Mouse (Mus musculus) stomach, embryonic 16.5 days (tissue): ENCODE measurements around the gene BC049352. TPM values are rescaled to one million over a fixed set of nuclear protein-coding genes. Genes with fewer than 3 reads are reported as not detected.

Experiments
- ATAC-seq: fragments of 200-750 bp; cut with Nextera tagmentation; 2 replicates; pipeline ENCODE4 v1.8.0; 2017; ENCODE audit warnings: moderate number of reproducible peaks, moderate TSS enrichment; ENCODE audit not compliant: insufficient read depth, low FRiP score
- H3K27ac ChIP-seq: fragments of 300-500 bp; sonication (generic); 2 replicates; pipeline ENCODE4 v1.5.1; 2014; ENCODE audit warnings: low read length
- H3K27me3 ChIP-seq: fragments of 300-500 bp; sonication (generic); 2 replicates; pipeline ENCODE4 v1.6.1; 2014; ENCODE audit warnings: low read length, control low read depth, mixed read lengths; ENCODE audit not compliant: control insufficient read depth, insufficient read depth
- H3K36me3 ChIP-seq: fragments of 300-500 bp; sonication (generic); 2 replicates; pipeline ENCODE4 v1.6.1; 2014; ENCODE audit warnings: low read length; ENCODE audit not compliant: control insufficient read depth, insufficient read depth
- H3K4me1 ChIP-seq: fragments of 300-500 bp; sonication (generic); 2 replicates; pipeline ENCODE4 v1.6.1; 2014; ENCODE audit warnings: low read length, control low read depth, mixed read lengths; ENCODE audit not compliant: control insufficient read depth, insufficient read depth
- H3K4me2 ChIP-seq: fragments of 300-500 bp; sonication (generic); 2 replicates; pipeline ENCODE4 v1.6.1; 2014; ENCODE audit warnings: low read depth, low read length, mixed read lengths
- H3K4me3 ChIP-seq: fragments of 300-500 bp; sonication (generic); replicated peaks from 2 replicates; pipeline ENCODE4 v1.5.1; 2014; ENCODE audit warnings: mild to moderate bottlenecking, low read length
- H3K9ac ChIP-seq: fragments of 300-500 bp; sonication (generic); 2 replicates; pipeline ENCODE4 v1.6.1; 2014; ENCODE audit warnings: low read length
- H3K9me3 ChIP-seq: fragments of 300-500 bp; sonication (generic); replicated peaks from 2 replicates; pipeline ENCODE4 v1.6.1; 2016; ENCODE audit warnings: low read length, control low read depth; ENCODE audit not compliant: control insufficient read depth
- WGBS: fragments of 180-500 bp; shearing (Covaris S2); extraction: QIAGEN DNeasy Blood & Tissue Kit; methylation state at CpG from one replicate; pipeline ENCODE4 v1.1.7; 2014; 5-methylcytosine and 5-hydroxymethylcytosine counted together
- polyA plus RNA-seq: library from polyadenylated mRNA; unstranded; fragments of >200 nt; fragmentation: Nextera tagmentation; extraction: Ambion mirVana; gene quantifications from 2 replicates; pipeline ENCODE4 v1.2.1, GENCODE M21; 2015

Gene BC049352
- polyA plus RNA-seq, 1 experiment from 2014 or later: not detected

- Histone ChIP-seq H3K27ac (peak within 1 kb of the TSS; percentile 85), H3K4me1 (0 out of 2 replicates have a peak, but pooled peaks cover 4% of the 10 kb centered on the region), H3K4me3 (peak within 1 kb of the TSS; percentile 38), H3K9me3 (no peaks in the 10 kb centered on the region), H3K4me2 (peak within 1 kb of the TSS; percentile 49), H3K27me3 (no peaks in the 10 kb centered on the region), H3K36me3 (no peaks in the 10 kb centered on the region), H3K9ac (peak within 1 kb of the TSS; percentile 40)
- ATAC-seq: peak; percentile 92
- 62% methylated on average over 8 of the region's 8 CpGs for WGBS
Measured at GRCm38 (mm10) chr9:45203797-45204410, 22.1 kb downstream of the BC049352 start, which contains the start of gene Tmprss4. Gene Tmprss4 (minus strand): TSS chr9:45204092.

GRCm38 (mm10) chr9:45205143-45205542, 23.3 kb downstream of the BC049352 start:
- Histone ChIP-seq H3K4me1 (0 out of 2 replicates have a peak, but pooled peaks cover 4% of the 10 kb centered on the region), H3K4me3 (no peak overlapping the region), H3K9ac (no peak overlapping the region), H3K36me3 (no peaks in the 10 kb centered on the region), H3K27me3 (no peaks in the 10 kb centered on the region), H3K9me3 (no peaks in the 10 kb centered on the region), H3K4me2 (no peak overlapping the region), H3K27ac (no peak overlapping the region)
- 79% methylated on average over 5 of the region's 5 CpGs for WGBS
- no peak for ATAC-seq

- no peaks in the 10 kb centered on the region for H3K36me3 ChIP-seq
- no peak for ATAC-seq
Measured at GRCm38 (mm10) chr9:45206121-45206520, 24.3 kb downstream of the BC049352 start.

GRCm38 (mm10) chr9:45207015-45207743, 25.4 kb downstream of the BC049352 start:
- H3K9me3 ChIP-seq: no peaks in the 10 kb centered on the region
- no peak for ATAC-seq
- no peak overlapping the region for H3K9ac ChIP-seq
- no peaks in the 10 kb centered on the region for H3K27me3 ChIP-seq
- no peak overlapping the region for H3K4me3 ChIP-seq
- WGBS: 62% methylated on average over 7 of the region's 7 CpGs
- 0 out of 2 replicates have a peak, but pooled peaks cover 4% of the 10 kb centered on the region for H3K4me1 ChIP-seq
- H3K36me3 ChIP-seq: no peaks in the 10 kb centered on the region
- no peak overlapping the region for H3K4me2 ChIP-seq
- H3K27ac ChIP-seq: no peak overlapping the region

More at GRCm38 (mm10) chr9:45206121-45206520, 24.3 kb downstream of the BC049352 start:
- Histone ChIP-seq H3K9ac (no peak overlapping the region), H3K27ac (no peak overlapping the region), H3K4me1 (0 out of 2 replicates have a peak, but pooled peaks cover 4% of the 10 kb centered on the region), H3K27me3 (no peaks in the 10 kb centered on the region), H3K9me3 (no peaks in the 10 kb centered on the region), H3K4me3 (no peak overlapping the region), H3K4me2 (no peak overlapping the region)
- 68% methylated on average over 4 of the region's 4 CpGs for WGBS

GRCm38 (mm10) chr9:45212001-45212400, 30.2 kb downstream of the BC049352 start:
- no peaks in the 10 kb centered on the region for H3K4me1 ChIP-seq
- 57% methylated on average over 6 of the region's 6 CpGs for WGBS
- no peak for ATAC-seq

GRCm38 (mm10) chr9:45215526-45216179, 33.8 kb downstream of the BC049352 start:
- WGBS: 42% methylated on average over 11 of the region's 11 CpGs
- H3K4me2 ChIP-seq: no peak overlapping the region
- H3K9me3 ChIP-seq: no peaks in the 10 kb centered on the region
- H3K4me3 ChIP-seq: no peak overlapping the region
- no peak overlapping the region for H3K9ac ChIP-seq
- H3K27ac ChIP-seq: no peak overlapping the region
- H3K36me3 ChIP-seq: no peaks in the 10 kb centered on the region
- H3K4me1 ChIP-seq: no peaks in the 10 kb centered on the region
- no peaks in the 10 kb centered on the region for H3K27me3 ChIP-seq
- ATAC-seq: no peak

More at GRCm38 (mm10) chr9:45212001-45212400, 30.2 kb downstream of the BC049352 start:
- Histone ChIP-seq H3K4me2 (no peak overlapping the region), H3K27ac (no peak overlapping the region), H3K9ac (no peak overlapping the region), H3K27me3 (no peaks in the 10 kb centered on the region), H3K9me3 (no peaks in the 10 kb centered on the region), H3K36me3 (no peaks in the 10 kb centered on the region), H3K4me3 (no peak overlapping the region)

GRCm38 (mm10) chr9:45219644-45220043, 37.8 kb downstream of the BC049352 start:
- H3K27me3 ChIP-seq: no peaks in the 10 kb centered on the region
- H3K4me3 ChIP-seq: no peak overlapping the region
- no peaks in the 10 kb centered on the region for H3K9me3 ChIP-seq
- no peaks in the 10 kb centered on the region for H3K36me3 ChIP-seq
- no peak overlapping the region for H3K9ac ChIP-seq
- no peaks in the 10 kb centered on the region for H3K4me1 ChIP-seq
- ATAC-seq: no peak
- H3K4me2 ChIP-seq: no peak overlapping the region
- no peak overlapping the region for H3K27ac ChIP-seq
- WGBS: 74% methylated on average over 3 of the region's 3 CpGs

GRCm38 (mm10) chr9:45221567-45221966, 39.8 kb downstream of the BC049352 start:
- no peaks in the 10 kb centered on the region for H3K4me1 ChIP-seq
- H3K4me3 ChIP-seq: no peak overlapping the region
- peak; percentile 58 for ATAC-seq
- WGBS: 8% methylated on average over 6 of the region's 6 CpGs
- no peaks in the 10 kb centered on the region for H3K27me3 ChIP-seq
- no peaks in the 10 kb centered on the region for H3K36me3 ChIP-seq
- H3K27ac ChIP-seq: no peak overlapping the region
- no peak overlapping the region for H3K4me2 ChIP-seq
- H3K9ac ChIP-seq: no peak overlapping the region
- no peaks in the 10 kb centered on the region for H3K9me3 ChIP-seq

- Histone ChIP-seq H3K27ac (no peak overlapping the region), H3K36me3 (no peaks in the 10 kb centered on the region), H3K9me3 (no peaks in the 10 kb centered on the region), H3K4me3 (no peak overlapping the region), H3K4me2 (no peak overlapping the region), H3K27me3 (no peaks in the 10 kb centered on the region), H3K4me1 (no peaks in the 10 kb centered on the region), H3K9ac (no peak overlapping the region)
- no peak for ATAC-seq
- WGBS: 61% methylated on average over 8 of the region's 8 CpGs
Measured at GRCm38 (mm10) chr9:45229359-45229758, 47.6 kb downstream of the BC049352 start.
